Mouse (Mus musculus) small intestine, adult 2 months (tissue): Measurements from ENCODE around the gene Por. TPM values are rescaled to one million over a fixed set of nuclear protein-coding genes. Genes with fewer than 3 reads are reported as not detected.
A peak's percentile ranks its signal among the peaks of the same experiment; 100 is the strongest.

Source experiments
- H3K27ac ChIP-seq: fragments of 200-500 bp; 2 replicates; pipeline ENCODE4 v1.5.1; 2012; ENCODE audit warnings: low read depth, low read length, control low read depth, inconsistent platforms; ENCODE audit not compliant: insufficient read depth
- H3K27me3 ChIP-seq: fragments of 200-500 bp; 2 replicates; pipeline ENCODE4 v1.6.1; 2012; ENCODE audit warnings: mild to moderate bottlenecking, moderate library complexity, low read length, inconsistent platforms; ENCODE audit not compliant: control insufficient read depth, insufficient read depth
- H3K36me3 ChIP-seq: fragments of 200-500 bp; 2 replicates; pipeline ENCODE4 v1.6.1; 2012; ENCODE audit warnings: mild to moderate bottlenecking, low read length, control low read depth, inconsistent platforms; ENCODE audit not compliant: control insufficient read depth, insufficient read depth
- H3K4me1 ChIP-seq: fragments of 200-500 bp; 2 replicates; pipeline ENCODE4 v1.6.1; 2012; ENCODE audit warnings: low read length, inconsistent platforms, mixed read lengths; ENCODE audit not compliant: control insufficient read depth, insufficient read depth, insufficient read length
- H3K4me3 ChIP-seq: fragments of 200-500 bp; 2 replicates; pipeline ENCODE4 v1.5.1; 2012; ENCODE audit warnings: low read depth, mild to moderate bottlenecking, control low read depth, inconsistent platforms, low read length, moderate library complexity
- CTCF ChIP-seq: fragments of 200-500 bp; IDR thresholded peaks from 2 replicates; pipeline ENCODE4 v1.5.1; 2012; ENCODE audit warnings: low read depth, mild to moderate bottlenecking, control low read depth, inconsistent platforms, low read length, moderate library complexity, mixed read lengths; ENCODE audit not compliant: insufficient replicate concordance, insufficient read length; ENCODE audit errors: extremely low read depth
- POLR2A ChIP-seq: fragments of 200-500 bp; IDR thresholded peaks from 2 replicates; pipeline ENCODE4 v1.6.1; 2012; ENCODE audit warnings: low read depth, mild to moderate bottlenecking, control low read depth, inconsistent platforms, low read length, moderate library complexity
- WGBS: fragments of 180-500 bp; shearing (Covaris S2); methylation state at CpG from one replicate; pipeline ENCODE4 v1.1.7; 2018; 5-methylcytosine and 5-hydroxymethylcytosine counted together
- polyA plus RNA-seq: library from polyadenylated mRNA; depleted of rRNA; stranded (reverse); fragments of >200 nt; gene quantifications from 2 replicates; pipeline ENCODE4 v1.2.3, GENCODE M21; 2012

Por gene
- polyA plus RNA-seq, 1 experiment: 192 TPM

DNA sequence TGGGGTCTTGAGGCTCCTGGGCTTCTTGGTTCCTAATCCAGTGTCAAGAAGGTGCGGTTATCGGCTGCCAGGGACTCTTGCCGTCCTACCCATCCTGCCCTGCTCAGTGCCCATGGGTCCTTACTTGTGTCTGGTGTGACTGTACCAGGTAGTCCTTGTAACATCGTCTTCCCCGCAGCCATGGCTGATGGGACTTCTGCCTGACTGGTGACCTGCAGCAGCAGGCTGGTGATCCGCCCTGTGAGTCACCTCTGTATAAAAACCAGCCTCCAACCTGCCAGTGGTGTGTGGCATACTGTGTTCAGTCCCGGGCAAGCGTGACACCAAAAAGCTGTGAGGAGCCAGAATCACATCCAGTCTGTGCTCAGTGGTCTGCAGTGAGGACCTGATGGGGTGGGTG is 26.0 kb upstream of the Por start:
- Histone ChIP-seq H3K36me3 (0 out of 2 replicates have a peak, but pooled peaks cover 2% of the 10 kb centered on the region), H3K27me3 (no peaks in the 10 kb centered on the region), H3K4me1 (peaks cover 32% of the 10 kb centered on the region), H3K4me3 (no peak overlapping the region), H3K27ac (no peak overlapping the region)
- TF ChIP-seq POLR2A (no peak), CTCF (no peak)
- 85% methylated on average over 8 of the region's 8 CpGs for WGBS

DNA sequence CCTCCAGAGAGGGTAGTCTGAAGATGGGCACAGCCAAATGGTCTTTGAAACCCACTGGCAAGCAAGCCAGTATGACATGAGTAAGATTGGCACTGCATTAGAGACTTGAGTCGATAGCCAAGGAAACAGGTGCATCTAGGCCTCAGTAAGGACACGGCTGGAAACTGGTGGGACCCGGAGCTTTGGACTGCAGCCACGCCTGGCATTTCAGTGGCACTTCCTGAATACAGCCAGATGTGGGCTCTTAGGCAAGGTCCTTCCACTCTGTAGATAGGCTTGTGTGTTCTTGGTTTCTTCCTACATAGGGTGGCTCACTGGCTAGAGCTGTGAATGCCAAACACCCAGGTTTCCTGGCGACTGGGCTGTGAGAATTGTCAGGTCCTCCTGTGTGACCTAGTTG is 24.5 kb upstream of the Por start:
- Histone ChIP-seq H3K36me3 (0 out of 2 replicates have a peak, but pooled peaks cover 2% of the 10 kb centered on the region), H3K27me3 (no peaks in the 10 kb centered on the region), H3K4me3 (no peak overlapping the region), H3K4me1 (peaks cover 32% of the 10 kb centered on the region), H3K27ac (peak overlapping the region; percentile 56)
- no peak for TF ChIP-seq CTCF
- TF ChIP-seq POLR2A: no peak
- WGBS: 32% methylated on average over 5 of the region's 5 CpGs

- WGBS: 22% methylated on average over 6 of the region's 6 CpGs
- Histone ChIP-seq H3K4me3 (no peak overlapping the region), H3K36me3 (0 out of 2 replicates have a peak, but pooled peaks cover 2% of the 10 kb centered on the region), H3K27ac (peak overlapping the region; percentile 56), H3K27me3 (no peaks in the 10 kb centered on the region), H3K4me1 (peaks cover 32% of the 10 kb centered on the region)
- no peak for TF ChIP-seq CTCF
- no peak for TF ChIP-seq POLR2A
Observed at GRCm38 (mm10) chr5:135646038-135646437, 23.8 kb upstream of the Por start.

- peaks cover 25% of the 10 kb centered on the region for H3K4me1 ChIP-seq
- H3K4me3 ChIP-seq: no peak overlapping the region
- no peaks in the 10 kb centered on the region for H3K27me3 ChIP-seq
- no peak for TF ChIP-seq CTCF
- TF ChIP-seq POLR2A: no peak
- WGBS: 77% methylated on average over 9 of the region's 9 CpGs
- H3K27ac ChIP-seq: no peak overlapping the region
- no peaks in the 10 kb centered on the region for H3K36me3 ChIP-seq
Observed at GRCm38 (mm10) chr5:135648461-135649308, 21.1 kb upstream of the Por start.

DNA sequence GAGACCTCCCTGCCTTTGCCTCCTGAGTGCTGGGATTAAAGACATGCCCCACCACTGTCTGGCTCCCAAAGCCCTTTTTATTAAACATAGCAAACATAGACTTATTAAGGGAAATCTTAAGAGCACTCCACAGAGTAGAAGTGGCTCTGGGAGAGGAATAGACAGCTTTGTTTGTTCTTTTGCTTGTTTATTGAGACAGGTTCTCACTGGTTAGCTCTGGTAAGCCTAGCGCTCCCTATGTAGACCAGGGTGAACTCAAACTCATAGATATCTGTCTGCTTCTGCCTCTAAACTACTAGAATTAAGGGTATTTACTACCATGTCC is 20.6 kb upstream of the Por start:
- no peak overlapping the region for H3K27ac ChIP-seq
- H3K4me1 ChIP-seq: peaks cover 21% of the 10 kb centered on the region
- TF ChIP-seq CTCF: no peak
- TF ChIP-seq POLR2A: no peak
- H3K27me3 ChIP-seq: no peaks in the 10 kb centered on the region
- H3K4me3 ChIP-seq: no peak overlapping the region
- WGBS: 89% methylated on average over 1 of the region's 1 CpGs
- H3K36me3 ChIP-seq: no peaks in the 10 kb centered on the region

GRCm38 (mm10) chr5:135651536-135651935 is 18.3 kb upstream of the Por start:
- Histone ChIP-seq H3K27me3 (no peaks in the 10 kb centered on the region), H3K4me1 (peaks cover 12% of the 10 kb centered on the region), H3K4me3 (no peak overlapping the region), H3K27ac (no peak overlapping the region), H3K36me3 (no peaks in the 10 kb centered on the region)
- WGBS: 88% methylated on average over 3 of the region's 3 CpGs
- TF ChIP-seq CTCF: no peak
- TF ChIP-seq POLR2A: no peak

DNA sequence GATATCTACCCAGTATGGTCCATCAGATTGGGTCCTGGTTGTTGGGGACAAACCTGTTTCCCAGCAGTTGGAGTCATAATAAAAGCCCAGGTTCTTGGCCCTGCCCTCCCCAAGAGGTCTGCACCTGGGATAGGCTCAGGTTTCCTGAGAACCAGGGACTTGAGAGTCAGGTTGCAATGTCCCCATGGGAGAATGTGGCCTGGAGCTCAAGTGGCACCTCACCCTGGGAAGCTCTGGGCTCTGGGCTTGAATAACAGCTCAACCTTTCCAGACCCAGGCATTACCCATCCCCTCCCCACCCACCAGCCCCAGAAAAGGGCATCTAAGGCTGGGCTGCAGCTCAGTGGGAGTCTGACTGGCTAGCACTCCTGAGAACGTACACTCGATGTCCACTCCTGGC is 16.6 kb upstream of the Por start:
- peaks cover 4% of the 10 kb centered on the region; the same call in 1 of the 2 replicates for H3K4me1 ChIP-seq
- TF ChIP-seq CTCF: no peak
- TF ChIP-seq POLR2A: no peak

More for the DNA sequence above, 16.6 kb upstream of the Por start:
- 81% methylated on average over 2 of the region's 2 CpGs for WGBS
- H3K36me3 ChIP-seq: no peaks in the 10 kb centered on the region
- H3K27me3 ChIP-seq: no peaks in the 10 kb centered on the region
- H3K4me3 ChIP-seq: no peak overlapping the region
- no peak overlapping the region for H3K27ac ChIP-seq
